Mouse (Mus musculus): Measurements from ENCODE around the gene Kcna2. TPM values are rescaled to one million over a fixed set of nuclear protein-coding genes. Genes with fewer than 3 reads are reported as not detected.

The Kcna2 gene
- polyA plus RNA-seq, 1 experiment from 2014 or later = 0.42 TPM

DNA sequence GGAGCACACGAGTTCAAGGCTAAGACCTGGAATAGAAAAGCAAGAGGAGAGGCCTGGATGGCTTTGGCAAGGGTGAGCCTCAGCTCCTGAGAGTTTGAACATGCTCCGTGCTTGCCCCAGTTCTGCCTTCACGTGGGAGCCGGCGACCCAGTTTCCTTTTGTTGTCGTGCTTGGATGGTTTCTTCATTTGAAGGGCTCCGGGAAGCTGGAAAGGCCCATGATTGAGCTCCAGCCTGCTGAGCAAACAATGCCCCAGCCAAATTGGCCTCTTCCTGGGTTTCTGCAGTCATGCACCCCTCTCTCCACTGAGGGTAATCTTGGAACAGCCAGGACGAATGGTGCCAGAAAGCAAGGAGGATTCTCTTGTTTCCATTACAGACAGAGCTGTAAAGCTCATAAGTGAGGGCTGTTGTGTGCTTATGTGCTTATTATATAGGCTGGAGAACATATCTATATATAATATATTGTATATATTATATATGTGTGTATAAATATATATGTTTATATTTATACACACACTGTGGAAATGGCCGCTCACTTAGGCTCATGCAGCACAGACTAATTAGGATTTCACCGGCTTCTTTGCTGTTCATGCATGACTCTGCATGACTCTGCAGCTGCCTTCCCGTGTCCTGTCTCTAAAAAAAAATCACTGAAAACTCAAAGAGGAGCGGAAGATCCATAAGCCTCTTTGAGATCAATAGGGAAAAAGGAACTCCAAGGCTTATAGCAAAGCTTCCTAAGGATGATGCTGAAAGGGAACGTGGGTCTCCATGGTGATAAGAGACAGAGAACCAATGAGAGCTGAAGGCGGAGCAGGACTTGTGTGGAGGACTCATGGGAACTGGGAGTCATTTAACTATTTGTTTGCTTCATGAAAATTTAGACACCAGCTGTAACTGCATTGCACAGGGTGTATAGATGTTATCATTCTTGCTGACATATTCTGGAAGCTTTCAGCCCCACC, 13.1 kb downstream of the Kcna2 start:
- DNase-seq (no peak), ATAC-seq (ENCODE audit: insufficient read depth) (no peak)
- no peak for TF ChIP-seq CTCF (IDR thresholded peaks at IDR 0.05; ENCODE audit: low read depth)
- Histone ChIP-seq H3K27me3 (ENCODE audit: insufficient read depth, low read length) (no peaks in the 10 kb centered on the region), H3K36me3 (ENCODE audit: insufficient read depth) (no peaks in the 10 kb centered on the region), H3K4me2 (no peak overlapping the region), H3K4me3 (ENCODE audit: low read depth, low read length) (no peak overlapping the region), H3K4me1 (ENCODE audit: insufficient read depth) (no peaks in the 10 kb centered on the region), H3K9me3 (ENCODE audit: low read depth, low read length) (no peaks in the 10 kb centered on the region), H3K27ac (ENCODE audit: low read depth) (no peak overlapping the region), H3K9ac (no peak overlapping the region)
- WGBS = 58% methylated on average over 14 of the region's 14 CpGs

DNA sequence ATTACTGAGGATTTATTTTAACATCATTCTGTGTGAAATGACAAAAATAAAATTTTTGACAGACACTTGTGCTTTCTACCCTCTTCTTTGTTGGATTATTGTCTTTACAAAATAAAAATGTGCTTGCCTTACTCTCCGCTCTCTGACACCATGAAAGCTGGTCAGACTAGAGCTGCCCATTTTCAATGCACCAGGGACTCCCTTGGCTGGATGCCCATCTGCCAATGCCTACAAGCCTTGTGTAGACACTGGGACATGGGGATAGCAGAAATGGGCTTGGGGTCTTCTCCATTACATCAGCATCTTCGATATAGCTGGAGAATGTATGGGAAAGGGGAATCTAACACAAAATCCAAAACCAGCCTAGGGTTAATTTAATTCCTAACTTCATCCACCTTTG, 14.0 kb downstream of the Kcna2 start:
- ATAC-seq (ENCODE audit: insufficient read depth) (no peak), DNase-seq (no peak)
- H3K4me1 ChIP-seq (ENCODE audit: insufficient read depth) = no peaks in the 10 kb centered on the region
- no peaks in the 10 kb centered on the region for H3K9me3 ChIP-seq (ENCODE audit: low read depth, low read length)
- H3K4me3 ChIP-seq (ENCODE audit: low read depth, low read length) = no peak overlapping the region
- no peak overlapping the region for H3K9ac ChIP-seq
- H3K27me3 ChIP-seq (ENCODE audit: insufficient read depth, low read length) = no peaks in the 10 kb centered on the region
- H3K36me3 ChIP-seq (ENCODE audit: insufficient read depth) = no peaks in the 10 kb centered on the region
- no peak overlapping the region for H3K27ac ChIP-seq (ENCODE audit: low read depth)
- no peak for TF ChIP-seq CTCF (IDR thresholded peaks at IDR 0.05; ENCODE audit: low read depth)
- no peak overlapping the region for H3K4me2 ChIP-seq
- 79% methylated on average over 2 of the region's 2 CpGs for WGBS

DNA sequence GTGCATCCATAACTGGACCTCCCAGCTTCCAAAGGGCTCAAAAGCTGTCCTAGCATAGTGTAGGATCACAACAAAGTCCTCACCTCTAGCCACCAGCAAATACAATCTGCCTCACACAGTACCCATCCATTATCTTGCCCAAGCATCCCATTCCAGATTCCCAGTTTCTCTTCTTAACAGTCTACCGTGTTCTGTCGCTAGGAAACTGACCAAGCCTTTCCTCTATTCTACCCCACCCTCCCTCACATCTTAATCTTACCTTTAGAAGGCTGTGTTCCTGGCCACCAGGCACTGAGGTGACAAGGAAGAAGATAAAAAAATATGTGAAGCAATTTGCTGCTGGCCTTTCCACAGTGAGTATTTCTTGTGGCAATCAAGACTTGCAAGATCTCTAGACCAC, 14.8 kb downstream of the Kcna2 start:
- DNase-seq = no peak
- H3K9me3 ChIP-seq (ENCODE audit: low read depth, low read length) = no peaks in the 10 kb centered on the region
- no peak overlapping the region for H3K4me3 ChIP-seq (ENCODE audit: low read depth, low read length)
- H3K4me2 ChIP-seq = no peak overlapping the region
- no peak for TF ChIP-seq CTCF (IDR thresholded peaks at IDR 0.05; ENCODE audit: low read depth)
- no peaks in the 10 kb centered on the region for H3K27me3 ChIP-seq (ENCODE audit: insufficient read depth, low read length)
- H3K9ac ChIP-seq = no peak overlapping the region
- 72% methylated on average over 2 of the region's 2 CpGs for WGBS
- ATAC-seq (ENCODE audit: insufficient read depth) = no peak
- H3K4me1 ChIP-seq (ENCODE audit: insufficient read depth) = no peaks in the 10 kb centered on the region
- no peak overlapping the region for H3K27ac ChIP-seq (ENCODE audit: low read depth)
- no peaks in the 10 kb centered on the region for H3K36me3 ChIP-seq (ENCODE audit: insufficient read depth)

DNA sequence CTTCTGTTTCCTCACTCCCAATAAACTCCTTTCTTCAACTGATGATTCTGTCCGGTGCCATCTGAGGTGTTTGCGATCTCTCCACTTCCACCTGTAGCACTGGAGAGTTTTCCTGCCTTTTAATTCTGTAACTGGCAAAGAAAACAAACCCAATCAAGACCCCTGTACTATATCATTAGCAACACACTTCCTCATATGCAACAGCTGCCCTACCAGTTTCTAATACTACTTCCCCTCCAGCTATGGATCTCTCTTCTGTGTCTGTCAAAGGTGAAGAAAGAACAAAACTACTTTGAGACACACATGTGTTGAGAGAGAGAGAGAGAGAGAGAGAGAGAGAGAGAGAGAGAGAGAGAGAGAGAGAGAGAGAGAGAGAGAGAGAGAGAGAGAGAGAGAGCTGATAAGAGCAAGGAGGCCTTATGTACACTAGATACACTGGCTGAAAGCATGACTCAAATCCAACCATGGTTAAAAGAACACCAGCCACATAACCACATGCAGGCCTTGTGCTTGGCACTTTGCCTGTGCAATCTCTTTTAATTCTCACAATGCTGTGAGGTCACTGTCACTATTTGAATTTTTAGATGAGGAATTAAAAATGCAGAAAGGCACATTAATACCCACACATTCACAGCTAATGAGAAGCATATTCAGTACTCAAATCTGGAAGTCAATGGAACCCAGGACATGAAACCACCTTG, 19.1 kb downstream of the Kcna2 start:
- Histone ChIP-seq H3K4me1 (ENCODE audit: insufficient read depth) (no peaks in the 10 kb centered on the region), H3K9ac (no peak overlapping the region), H3K27ac (ENCODE audit: low read depth) (no peak overlapping the region), H3K27me3 (ENCODE audit: insufficient read depth, low read length) (no peaks in the 10 kb centered on the region), H3K4me3 (ENCODE audit: low read depth, low read length) (no peak overlapping the region), H3K36me3 (ENCODE audit: insufficient read depth) (no peaks in the 10 kb centered on the region), H3K4me2 (no peak overlapping the region), H3K9me3 (ENCODE audit: low read depth, low read length) (no peaks in the 10 kb centered on the region)
- 87% methylated on average over 2 of the region's 2 CpGs for WGBS
- DNase-seq (no peak), ATAC-seq (ENCODE audit: insufficient read depth) (no peak)
- no peak for TF ChIP-seq CTCF (IDR thresholded peaks at IDR 0.05; ENCODE audit: low read depth)

DNA sequence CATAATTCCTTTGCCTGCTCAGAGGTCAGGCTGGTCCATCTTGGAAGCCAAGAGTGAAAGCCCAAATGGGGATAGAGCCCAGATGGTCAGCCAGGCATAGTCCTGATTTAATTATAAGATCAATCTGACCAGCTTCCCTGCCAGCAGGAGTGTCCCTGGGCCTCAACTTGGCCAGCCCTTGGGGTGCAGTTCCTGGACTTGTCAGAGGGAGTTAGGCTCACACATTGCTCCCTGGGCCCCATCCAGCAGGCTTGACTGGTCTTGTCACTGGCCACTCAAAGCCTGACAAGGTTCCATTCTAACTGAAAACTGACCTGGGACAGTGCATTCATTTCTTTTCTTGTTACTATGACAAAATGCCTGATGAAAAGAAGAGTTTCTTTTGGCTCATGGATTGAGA, 21.4 kb downstream of the Kcna2 start:
- H3K27ac ChIP-seq (ENCODE audit: low read depth) = no peak overlapping the region
- H3K27me3 ChIP-seq (ENCODE audit: insufficient read depth, low read length) = no peaks in the 10 kb centered on the region
- no peak for DNase-seq
- no peak for ATAC-seq (ENCODE audit: insufficient read depth)
- no peak overlapping the region for H3K4me3 ChIP-seq (ENCODE audit: low read depth, low read length)
- TF ChIP-seq CTCF (IDR thresholded peaks at IDR 0.05; ENCODE audit: low read depth) = no peak
- H3K9ac ChIP-seq = no peak overlapping the region
- no peaks in the 10 kb centered on the region for H3K9me3 ChIP-seq (ENCODE audit: low read depth, low read length)
- no peak overlapping the region for H3K4me2 ChIP-seq
- no peaks in the 10 kb centered on the region for H3K36me3 ChIP-seq (ENCODE audit: insufficient read depth)
- H3K4me1 ChIP-seq (ENCODE audit: insufficient read depth) = no peaks in the 10 kb centered on the region

DNA sequence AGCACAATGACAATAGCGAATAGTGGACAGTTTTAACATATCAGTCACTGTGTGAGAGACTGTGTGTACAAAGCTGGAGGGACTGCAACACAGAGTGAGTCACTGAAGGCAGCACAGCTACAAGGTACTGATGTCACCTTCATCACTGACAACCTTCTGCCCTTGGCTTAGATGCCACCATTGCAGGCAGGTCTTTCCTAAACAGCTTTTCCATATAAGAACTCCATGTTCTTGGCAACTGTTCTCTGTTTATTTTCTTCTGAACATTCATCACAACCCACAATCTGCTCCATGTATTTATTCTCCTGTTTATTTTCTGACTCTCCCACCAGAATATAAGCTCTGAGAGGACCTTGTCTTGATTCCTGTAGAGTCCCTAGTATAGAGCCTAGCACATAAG, 26.7 kb downstream of the Kcna2 start:
- TF ChIP-seq CTCF (IDR thresholded peaks at IDR 0.05; ENCODE audit: low read depth) = no peak
- no peak overlapping the region for H3K4me2 ChIP-seq
- no peak for ATAC-seq (ENCODE audit: insufficient read depth)
- no peaks in the 10 kb centered on the region for H3K27me3 ChIP-seq (ENCODE audit: insufficient read depth, low read length)
- no peak overlapping the region for H3K27ac ChIP-seq (ENCODE audit: low read depth)
- H3K36me3 ChIP-seq (ENCODE audit: insufficient read depth) = no peaks in the 10 kb centered on the region
- H3K4me3 ChIP-seq (ENCODE audit: low read depth, low read length) = no peak overlapping the region
- WGBS = 69% methylated on average over 1 of the region's 1 CpGs
- no peak overlapping the region for H3K9ac ChIP-seq
- no peaks in the 10 kb centered on the region for H3K9me3 ChIP-seq (ENCODE audit: low read depth, low read length)
- no peaks in the 10 kb centered on the region for H3K4me1 ChIP-seq (ENCODE audit: insufficient read depth)
- peak; percentile 18 for DNase-seq

DNA sequence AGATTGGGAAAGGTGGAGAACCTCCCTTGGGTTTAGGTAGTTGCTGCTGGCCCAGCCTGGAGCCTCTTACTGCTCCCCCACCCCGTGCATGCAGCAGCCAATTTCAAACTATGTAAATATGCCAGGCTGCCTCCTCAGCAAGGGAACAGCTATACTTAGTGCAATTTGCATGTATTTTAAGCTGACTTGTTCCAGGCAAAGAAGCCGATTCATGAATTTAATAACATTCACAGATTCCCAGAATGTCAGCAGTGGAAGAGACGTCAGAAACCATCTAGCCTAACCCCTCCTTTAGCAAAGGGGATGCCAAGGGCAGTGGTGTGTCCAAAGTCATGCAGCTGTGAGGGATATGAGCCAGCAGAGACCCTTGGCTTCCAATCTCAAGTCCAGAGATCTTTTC, 27.5 kb downstream of the Kcna2 start:
- peak; percentile 61 for DNase-seq
- H3K27ac ChIP-seq (ENCODE audit: low read depth) = no peak overlapping the region
- TF ChIP-seq CTCF (IDR thresholded peaks at IDR 0.05; ENCODE audit: low read depth) = no peak

More for the DNA sequence above, 27.5 kb downstream of the Kcna2 start:
- peak; percentile 63 for ATAC-seq (ENCODE audit: insufficient read depth)
- 48% methylated on average over 3 of the region's 3 CpGs for WGBS
- no peak overlapping the region for H3K4me3 ChIP-seq (ENCODE audit: low read depth, low read length)
- H3K9ac ChIP-seq = no peak overlapping the region
- H3K27me3 ChIP-seq (ENCODE audit: insufficient read depth, low read length) = no peaks in the 10 kb centered on the region
- H3K9me3 ChIP-seq (ENCODE audit: low read depth, low read length) = no peaks in the 10 kb centered on the region
- no peak overlapping the region for H3K4me2 ChIP-seq
- no peaks in the 10 kb centered on the region for H3K36me3 ChIP-seq (ENCODE audit: insufficient read depth)
- H3K4me1 ChIP-seq (ENCODE audit: insufficient read depth) = no peaks in the 10 kb centered on the region

Measured in lung, embryonic 14.5 days (tissue).